Mouse (Mus musculus) CD4-positive, CD25-positive, alpha-beta regulatory T cell, adult 4 months (primary cell): ENCODE results near the gene Rap1gap2. TPM values are rescaled to one million over a fixed set of nuclear protein-coding genes. Genes with fewer than 3 reads are reported as not detected.

Source experiments
- ATAC-seq: one replicate; pipeline ENCODE4 v1.8.0; 2017
- polyA plus RNA-seq, 2 experiments: library from polyadenylated mRNA; unstranded; fragments of 100-300 nt; shearing (Covaris generic); gene quantifications; one replicate each; pipeline ENCODE4 v1.2.1; 2017

The Rap1gap2 gene
- polyA plus RNA-seq, 2 experiments from 2014 or later, result 1.3 to 1.9 TPM

- no peak for ATAC-seq
Measured at GRCm38 (mm10) chr11:74501061-74501460, 109.7 kb downstream of the Rap1gap2 start.

GRCm38 (mm10) chr11:74499521-74500099 is 111.1 kb downstream of the Rap1gap2 start:
- no peak for ATAC-seq

GRCm38 (mm10) chr11:74499058-74499457 is 111.7 kb downstream of the Rap1gap2 start:
- no peak for ATAC-seq

- no peak for ATAC-seq
Measured at GRCm38 (mm10) chr11:74496581-74496980, 114.1 kb downstream of the Rap1gap2 start.

GRCm38 (mm10) chr11:74493936-74494335 is 116.8 kb downstream of the Rap1gap2 start:
- no peak for ATAC-seq

GRCm38 (mm10) chr11:74493172-74493862 is 117.4 kb downstream of the Rap1gap2 start:
- no peak for ATAC-seq

- ATAC-seq, result no peak
Measured at GRCm38 (mm10) chr11:74491130-74491529, 119.6 kb downstream of the Rap1gap2 start.

GRCm38 (mm10) chr11:74489239-74489638 is 121.5 kb downstream of the Rap1gap2 start:
- no peak for ATAC-seq

GRCm38 (mm10) chr11:74487952-74488351 is 122.8 kb downstream of the Rap1gap2 start:
- ATAC-seq, result no peak

GRCm38 (mm10) chr11:74485435-74486217 is 125.1 kb downstream of the Rap1gap2 start:
- ATAC-seq, result no peak

- ATAC-seq, result no peak
Measured at GRCm38 (mm10) chr11:74483871-74484270, 126.8 kb downstream of the Rap1gap2 start.

- no peak for ATAC-seq
Measured at GRCm38 (mm10) chr11:74483153-74483817, 127.4 kb downstream of the Rap1gap2 start.

- ATAC-seq, result no peak
Measured at GRCm38 (mm10) chr11:74481797-74482196, 128.9 kb downstream of the Rap1gap2 start.

- no peak for ATAC-seq
Measured at GRCm38 (mm10) chr11:74479715-74480289, 130.9 kb downstream of the Rap1gap2 start.

- no peak for ATAC-seq
Measured at GRCm38 (mm10) chr11:74478877-74479276, 131.8 kb downstream of the Rap1gap2 start.

- ATAC-seq, result no peak
Measured at GRCm38 (mm10) chr11:74472671-74473070, 138.0 kb downstream of the Rap1gap2 start.

- ATAC-seq, result no peak
Measured at GRCm38 (mm10) chr11:74468195-74468594, 142.5 kb downstream of the Rap1gap2 start.

- ATAC-seq, result no peak
Measured at GRCm38 (mm10) chr11:74465712-74466111, 145.0 kb downstream of the Rap1gap2 start.

- ATAC-seq, result no peak
Measured at GRCm38 (mm10) chr11:74464181-74464977, 146.3 kb downstream of the Rap1gap2 start.

GRCm38 (mm10) chr11:74462651-74463050 is 148.1 kb downstream of the Rap1gap2 start:
- no peak for ATAC-seq

GRCm38 (mm10) chr11:74459651-74460050 is 151.1 kb downstream of the Rap1gap2 start:
- ATAC-seq, result no peak

GRCm38 (mm10) chr11:74458400-74458799 is 152.3 kb downstream of the Rap1gap2 start:
- ATAC-seq, result no peak
